Mouse (Mus musculus) adrenal gland, postnatal 36 days (tissue): ENCODE measurements around the gene Arl6ip1. TPM values are rescaled to one million over a fixed set of nuclear protein-coding genes. Genes with fewer than 3 reads are reported as not detected.
"Not testable (repeated sequence)": the region's sequence is repeated elsewhere in the genome, so short reads cannot be mapped to it uniquely, and the experiment has no call there.

Experiments
- DNase-seq, 2 experiments: peaks; one replicate each; pipeline ENCODE4 v3.0.0; 2021; ENCODE audit warnings: mixed read lengths in 1 of 2
- long read RNA-seq, 2 experiments: library from polyadenylated mRNA; stranded (forward); transcript quantifications; one replicate each; pipeline ENCODE4 v2.0.0; 2021; ENCODE audit warnings: borderline sequencing depth in 2 of 2
- total RNA-seq, 2 experiments: library from RNA; stranded (reverse); gene quantifications; 2 replicates each; pipeline ENCODE4 v1.2.3; 2021

Arl6ip1 gene
- total RNA-seq, result 100 to 1,000 TPM; 179 to 182 TPM
- long read RNA-seq, experiment 1, transcript Arl6ip1-201 (6 exons, 2,171 nt), result major isoform, 272 of 295 reads
- long read RNA-seq, experiment 1, partial matches to known transcripts, result 15 of 295 reads
- long read RNA-seq, experiment 1, other reads (novel, unspliced or antisense), result 6 of 295 reads
- long read RNA-seq, experiment 2, transcript Arl6ip1-201 (6 exons, 2,171 nt), result major isoform, 94 of 100 reads
- long read RNA-seq, experiment 2, partial matches to known transcripts, result 3 of 100 reads
- long read RNA-seq, experiment 2, other reads (novel, unspliced or antisense), result 2 of 100 reads

DNA sequence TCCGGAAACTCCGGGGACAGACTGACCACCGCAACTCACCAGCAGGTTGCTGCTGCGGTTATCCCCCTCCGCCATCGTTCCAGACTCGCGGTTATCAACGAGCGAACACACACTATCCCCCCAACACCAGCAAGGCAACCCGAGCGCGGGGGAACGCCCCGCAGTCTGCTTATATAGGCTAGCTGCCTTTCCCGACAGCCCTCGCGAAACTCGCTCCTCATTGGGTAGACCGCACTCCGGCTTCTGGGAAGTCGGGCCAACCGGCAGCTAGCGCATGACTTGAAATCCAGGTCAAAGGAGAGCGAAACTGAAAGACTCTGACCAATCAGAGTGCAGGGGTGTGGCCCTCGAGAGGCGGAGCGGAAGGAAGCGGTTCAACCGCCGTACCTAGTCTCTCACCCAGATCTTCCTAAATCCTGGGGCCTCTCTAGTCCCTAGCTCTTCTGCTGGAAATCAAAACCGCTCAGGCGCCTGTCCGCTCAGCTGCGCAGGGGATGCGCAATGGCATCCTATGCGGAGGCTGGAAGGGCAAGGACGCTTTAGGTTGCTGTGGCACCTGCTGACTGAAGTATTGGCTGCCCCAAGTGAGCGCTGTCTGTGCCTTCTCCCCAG lies at the start of gene Arl6ip1:
Gene Arl6ip1, minus strand, starts transcription at position 233 of the 612 bp plus-strand sequence.
- DNase-seq, result peak; percentile 96 to 98

GRCm38 (mm10) chr7:118175821-118176355 lies 46.4 kb upstream of the Arl6ip1 start:
- DNase-seq, result no peak

GRCm38 (mm10) chr7:118170125-118170524 lies 40.7 kb upstream of the Arl6ip1 start:
- DNase-seq, result not testable (repeated sequence)

- no peak for DNase-seq
Measured at GRCm38 (mm10) chr7:118163006-118163405, 33.5 kb upstream of the Arl6ip1 start.

DNA sequence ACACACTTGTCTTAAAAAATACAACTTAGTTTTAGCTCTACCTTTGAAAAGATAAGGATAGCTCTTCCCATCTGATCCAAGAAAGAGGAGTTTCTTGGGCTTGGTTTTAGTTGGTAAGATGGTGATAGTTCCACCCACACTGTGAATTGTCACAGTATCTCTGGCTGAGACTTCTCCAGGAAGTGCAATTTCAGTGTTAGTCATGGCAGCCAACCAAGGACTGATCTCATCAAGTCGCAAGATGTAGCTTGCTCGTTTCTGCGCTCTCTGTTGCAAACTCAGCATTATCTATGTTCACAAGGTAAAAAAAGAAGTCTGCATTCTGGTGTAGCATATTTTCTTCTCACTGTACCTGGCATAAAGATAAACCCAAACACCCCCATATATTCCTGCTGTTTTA lies 30.7 kb upstream of the Arl6ip1 start:
- no peak for DNase-seq

DNA sequence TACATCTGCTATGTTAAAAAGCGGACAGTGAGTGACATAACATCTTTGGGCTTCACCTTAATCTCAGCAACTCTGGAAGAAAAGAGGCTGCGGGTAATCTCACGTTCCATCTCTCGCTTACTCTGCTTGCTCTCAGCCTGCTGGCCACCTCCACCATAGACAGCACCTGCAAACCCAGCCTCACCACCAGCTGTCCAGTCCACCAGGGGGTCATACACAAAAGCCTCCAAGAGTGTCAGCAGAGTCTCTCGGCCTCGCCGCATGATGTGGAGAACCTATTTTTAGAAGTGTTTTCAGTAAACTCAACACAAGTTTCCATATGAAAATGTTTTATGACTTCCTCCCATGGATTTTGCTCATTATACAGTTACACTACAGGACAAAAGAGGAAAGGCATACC lies 27.0 kb upstream of the Arl6ip1 start:
- DNase-seq, result no peak

- no peak for DNase-seq
Measured at GRCm38 (mm10) chr7:118154150-118154549, 24.7 kb upstream of the Arl6ip1 start.

- no peak for DNase-seq
Measured at GRCm38 (mm10) chr7:118143602-118144001, 14.1 kb upstream of the Arl6ip1 start.

DNA sequence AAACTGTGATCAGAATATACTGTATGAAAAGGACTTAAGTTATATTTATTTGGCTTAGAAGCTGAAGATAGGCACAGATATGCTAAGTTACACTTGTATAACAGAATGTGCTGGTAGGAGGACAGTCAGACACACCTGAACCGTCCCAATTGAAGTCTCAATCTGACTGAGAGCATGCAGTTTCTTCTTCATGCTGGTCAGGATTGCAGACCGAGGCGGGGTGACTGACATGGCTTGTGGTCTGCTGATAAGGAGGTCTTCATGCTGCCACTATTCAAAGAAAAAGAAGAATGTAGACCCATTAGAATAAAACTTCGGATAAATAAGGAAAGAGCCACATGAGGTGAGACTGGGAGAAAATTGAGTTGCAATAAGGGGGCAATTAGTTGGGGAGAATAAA lies 13.7 kb upstream of the Arl6ip1 start:
- no peak for DNase-seq

GRCm38 (mm10) chr7:118141271-118141670 lies 11.8 kb upstream of the Arl6ip1 start:
- DNase-seq, result no peak

DNA sequence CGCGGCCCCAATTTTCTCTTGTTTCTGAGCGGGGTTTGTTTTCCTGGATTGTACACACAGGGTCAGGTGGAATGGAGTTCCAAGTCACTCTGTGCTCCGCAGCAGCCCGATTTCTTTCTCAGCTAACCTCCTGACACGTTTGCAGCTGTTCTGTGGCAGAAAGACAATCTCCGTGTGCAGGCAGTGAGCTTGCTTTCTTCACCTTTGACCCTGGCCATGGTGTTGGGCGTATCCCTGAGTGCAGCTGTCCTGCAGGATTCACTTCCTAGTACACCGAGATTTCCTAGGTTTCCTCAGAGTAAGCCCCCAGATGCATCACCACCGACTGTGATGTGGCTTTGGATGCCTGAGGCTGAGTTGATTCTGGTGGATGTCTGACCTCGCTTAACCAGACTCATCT lies 5.7 kb upstream of the Arl6ip1 start:
- DNase-seq, result no peak

DNA sequence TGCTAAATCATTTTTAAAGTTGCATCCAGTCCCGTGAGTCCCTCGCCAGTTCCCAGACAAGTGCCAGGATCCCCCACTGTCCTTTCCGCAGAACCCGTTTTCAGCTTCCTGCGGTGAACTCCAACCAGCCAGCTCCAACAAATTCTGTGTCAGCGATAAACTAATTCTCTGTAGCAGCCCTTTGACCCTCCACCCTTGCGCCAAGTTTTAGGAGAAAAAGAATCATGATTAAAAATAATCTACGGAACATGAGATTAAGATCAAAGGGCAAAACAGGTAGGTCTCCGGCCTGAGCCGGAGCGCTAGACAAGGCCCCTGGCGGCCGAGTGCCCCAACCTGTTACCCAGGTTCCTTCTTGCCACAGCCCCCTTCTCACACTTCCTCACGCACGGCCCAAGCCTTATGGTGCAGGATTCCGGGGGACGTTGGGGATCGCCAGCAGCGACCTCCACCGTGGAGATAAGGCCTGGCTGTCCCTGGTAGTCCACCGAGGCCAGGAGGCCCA lies 485 bp downstream of the Arl6ip1 start:
- DNase-seq, result peak; percentile 22 to 39

- no peak for DNase-seq
Measured at GRCm38 (mm10) chr7:118126219-118126875, 3.1 kb downstream of the Arl6ip1 start.

DNA sequence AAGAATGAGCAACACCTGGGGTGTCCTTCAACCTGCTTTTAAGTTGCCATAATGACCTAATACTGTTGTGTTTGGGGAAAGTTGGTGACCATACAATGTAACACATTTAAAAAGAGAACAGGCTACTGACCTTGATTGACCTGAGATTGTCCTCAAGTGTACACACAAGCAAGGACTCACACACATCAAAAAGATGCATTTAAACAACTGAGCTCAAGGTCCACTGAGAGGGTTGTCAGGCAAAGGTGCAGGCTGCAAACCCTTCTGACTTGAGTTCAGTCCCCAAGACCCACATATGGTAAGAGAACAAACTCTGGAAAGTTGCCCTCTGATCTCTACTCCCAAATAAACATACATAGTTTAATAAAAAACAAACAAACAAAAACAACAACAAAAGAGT lies 3.7 kb downstream of the Arl6ip1 start:
- no peak for DNase-seq

DNA sequence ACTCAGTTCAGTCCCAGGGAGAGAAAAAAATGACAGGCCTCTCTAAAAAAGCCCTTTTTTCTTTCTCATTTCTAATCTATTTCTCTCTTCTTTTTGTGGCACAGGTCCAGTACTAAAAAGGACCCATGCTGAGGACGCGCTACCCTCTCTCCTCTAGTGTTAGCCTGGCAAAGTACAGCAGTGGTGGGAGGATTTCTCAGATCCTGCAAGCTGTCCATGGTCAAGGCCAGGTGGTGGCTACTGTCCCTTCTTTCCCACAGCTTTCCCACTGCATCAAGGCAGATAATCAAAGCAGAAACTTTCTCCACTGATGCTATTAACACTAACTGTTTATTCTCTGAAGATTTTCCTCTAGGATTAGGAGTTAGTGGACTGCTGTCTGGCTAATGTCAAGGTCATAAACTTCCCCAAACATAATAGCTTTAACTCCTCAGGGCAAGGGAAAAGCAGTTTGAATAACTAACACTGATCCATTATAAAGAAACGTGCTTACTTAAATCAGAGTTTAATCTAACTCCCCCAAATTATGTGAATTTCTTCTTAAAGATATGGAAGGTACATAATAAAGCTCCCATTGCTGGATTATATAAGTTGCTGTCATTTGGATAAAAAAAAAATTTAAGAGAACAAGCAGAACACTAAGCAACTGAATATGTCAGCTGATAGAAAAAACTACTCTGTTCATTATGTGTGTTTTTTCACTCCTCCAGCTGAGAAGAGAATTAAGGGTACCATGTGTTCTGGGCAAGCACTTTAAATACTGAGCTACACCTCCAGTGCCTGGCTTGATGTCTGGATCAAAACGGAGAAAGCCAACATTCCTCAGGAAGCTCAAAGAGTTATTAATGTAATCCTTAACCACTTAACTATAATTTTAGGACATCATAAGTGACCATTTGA lies 5.7 kb downstream of the Arl6ip1 start:
- DNase-seq, result peak; percentile 29 to 45

- DNase-seq, result no peak
Measured at GRCm38 (mm10) chr7:118122235-118122634, 7.2 kb downstream of the Arl6ip1 start.

GRCm38 (mm10) chr7:118120654-118121053 lies 8.8 kb downstream of the Arl6ip1 start:
- DNase-seq, result no peak

DNA sequence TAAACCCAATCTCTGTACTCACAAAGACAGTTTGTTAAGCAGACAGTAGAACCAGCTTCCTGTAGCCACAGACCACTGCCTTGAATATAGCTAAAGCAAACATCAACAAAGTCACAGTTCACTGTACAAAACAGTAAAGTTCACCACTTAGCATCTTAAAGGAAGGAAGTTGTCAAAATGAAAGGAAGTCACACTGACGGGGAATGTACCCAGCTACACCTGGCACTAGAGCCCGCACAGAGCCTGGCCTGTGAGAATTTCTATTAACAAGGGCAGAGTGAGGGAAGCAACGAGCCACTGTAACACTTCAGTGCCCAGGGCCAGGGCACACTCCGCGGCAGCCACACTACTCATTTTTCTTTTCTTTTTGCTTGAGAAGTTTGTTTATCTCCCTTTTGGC lies 9.5 kb downstream of the Arl6ip1 start:
- no peak for DNase-seq

DNA sequence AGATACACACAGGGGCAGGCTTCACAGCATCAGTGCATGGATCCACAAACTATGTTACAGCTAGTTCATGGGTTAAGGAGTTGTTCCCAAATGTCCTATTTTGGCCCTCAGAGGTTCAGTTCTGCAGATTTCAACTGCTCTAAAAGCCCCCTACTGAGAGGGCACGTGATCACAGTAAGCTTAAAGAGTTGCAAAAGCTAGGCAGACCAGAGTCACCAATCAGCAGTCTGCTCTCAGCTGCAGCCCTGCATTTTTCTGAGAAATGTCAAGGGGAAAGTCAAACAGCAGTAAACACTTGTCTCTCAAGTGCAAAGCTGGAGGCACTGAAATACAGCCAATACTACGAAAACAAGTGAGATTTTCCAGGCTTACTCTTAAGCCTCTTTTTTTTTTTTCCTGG lies 10.3 kb downstream of the Arl6ip1 start:
- peak; percentile 47 to 62 for DNase-seq

DNA sequence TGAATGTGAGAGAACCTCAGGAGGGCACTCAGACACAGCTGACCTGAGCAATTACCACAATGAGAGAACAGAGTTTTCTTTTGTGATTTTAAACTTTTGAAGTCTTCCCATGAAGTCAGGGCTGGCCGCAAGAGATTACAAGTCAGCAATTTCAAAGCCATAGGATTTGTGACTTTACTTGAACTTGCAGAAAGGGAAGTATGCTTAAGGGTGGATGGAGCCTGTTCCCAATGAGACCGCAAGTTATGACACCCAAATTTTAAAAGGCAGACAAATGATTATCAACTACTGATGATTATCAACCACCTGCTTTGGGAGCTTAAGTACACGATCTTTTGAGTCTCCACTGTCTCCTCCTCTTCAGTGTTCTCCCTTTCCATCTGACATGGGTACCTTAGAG lies 11.0 kb downstream of the Arl6ip1 start:
- DNase-seq, result no peak

DNA sequence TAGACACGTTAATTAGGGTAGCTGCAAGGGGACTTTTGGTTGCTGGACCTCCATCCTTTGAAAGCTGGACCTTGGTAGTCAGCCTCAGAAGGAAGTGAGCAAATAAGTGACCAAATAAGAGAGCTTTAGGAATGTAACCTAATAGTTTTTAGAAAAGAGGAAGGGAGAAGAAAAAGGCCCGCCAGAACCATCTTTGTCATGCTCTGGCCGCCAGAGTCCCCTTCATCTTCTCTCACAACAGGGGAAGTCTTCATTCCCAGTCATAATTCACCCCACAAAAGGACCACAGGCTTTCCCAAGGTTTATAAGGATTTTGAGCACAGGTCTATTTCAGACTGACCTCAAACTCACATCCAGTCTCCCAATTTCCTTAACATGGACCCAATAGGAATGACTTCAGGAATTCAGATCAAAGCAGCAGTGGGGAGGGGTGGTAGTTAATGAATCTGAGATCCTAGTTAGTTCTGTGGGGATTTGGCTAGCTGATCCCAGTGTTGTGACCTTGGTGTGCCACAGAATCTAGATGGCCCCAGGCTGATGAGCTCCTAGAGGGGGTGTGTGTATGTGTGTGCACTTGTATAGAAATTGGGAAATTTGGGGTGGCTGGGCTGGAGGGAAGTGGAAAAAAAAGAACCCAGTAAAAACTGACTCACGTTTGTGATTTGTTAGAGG lies 11.8 kb downstream of the Arl6ip1 start:
- DNase-seq, result no peak
